Mouse (Mus musculus): Measurements from ENCODE around the gene Sprr2a2. TPM values are rescaled to one million over a fixed set of nuclear protein-coding genes. Genes with fewer than 3 reads are reported as not detected.
"Not testable (repeated sequence)": the region's sequence is repeated elsewhere in the genome, so short reads cannot be mapped to it uniquely, and the experiment has no call there.

The Sprr2a2 gene
- not detected for total RNA-seq (2022)

GRCm38 (mm10) chr3:92215569-92215968 is at the start of gene Sprr2a2, which contains the start of gene Sprr2a1:
Gene Sprr2a2 (plus strand): TSS chr3:92215920.
Gene Sprr2a1 (plus strand): TSS chr3:92215799.
- not testable (repeated sequence) for DNase-seq (ENCODE audit: low spot score in 2 of 2)

GRCm38 (mm10) chr3:92169847-92170246 is 45.9 kb upstream of the Sprr2a2 start:
- DNase-seq (ENCODE audit: low spot score in 2 of 2): no peak

DNA sequence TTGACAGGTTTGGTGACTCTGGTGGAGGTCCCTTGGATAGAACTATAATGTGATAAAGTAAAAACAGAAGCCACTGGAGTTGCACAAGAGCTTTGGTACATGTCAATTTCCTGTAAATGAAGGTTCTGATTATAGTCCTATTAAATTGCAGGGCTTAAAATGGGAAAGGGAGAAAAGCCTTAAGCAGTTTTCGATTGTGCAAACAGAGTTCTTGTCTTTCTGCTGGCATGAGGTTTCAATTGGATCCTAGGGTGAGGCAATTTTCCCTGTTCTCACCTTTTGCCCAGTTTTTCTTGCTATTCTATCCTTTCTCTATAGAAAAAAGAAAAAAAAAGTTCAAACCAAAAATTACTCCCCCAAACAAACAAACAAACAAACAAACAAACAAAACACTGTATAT is 38.8 kb upstream of the Sprr2a2 start:
- no peak for DNase-seq (ENCODE audit: low spot score in 2 of 2)

DNA sequence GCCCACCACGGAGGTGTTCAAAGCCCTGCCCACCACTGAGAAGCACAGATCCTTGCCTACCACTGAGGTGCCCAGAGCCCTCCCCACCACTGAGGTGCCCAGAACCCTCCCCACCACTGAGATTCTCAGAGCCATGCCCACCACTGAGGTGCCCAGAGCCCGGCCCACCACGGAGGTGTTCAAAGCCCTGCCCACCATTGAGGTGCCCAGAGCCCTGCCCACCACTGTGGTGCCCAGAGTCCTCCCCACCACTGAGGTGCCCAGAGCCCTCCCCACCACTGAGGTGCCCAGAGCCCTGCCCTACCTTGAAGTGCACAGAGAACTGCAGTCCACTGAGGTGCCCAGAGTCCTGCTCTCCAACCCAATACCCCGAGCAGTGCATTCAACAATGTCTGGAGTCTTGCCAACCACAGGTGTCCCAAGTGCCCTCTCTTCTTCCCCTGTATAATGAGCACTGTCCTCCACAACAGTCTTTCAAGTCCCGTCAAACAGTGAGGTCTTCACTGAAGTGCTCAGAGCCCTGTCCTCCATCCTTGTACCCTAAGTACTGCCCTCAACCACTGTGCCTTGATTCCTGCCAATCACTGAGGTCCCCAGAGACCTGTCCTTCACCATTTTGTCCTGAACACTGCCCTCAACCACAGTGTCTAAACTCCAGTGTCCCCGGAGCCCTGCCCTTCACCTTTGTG is 20.1 kb upstream of the Sprr2a2 start:
- DNase-seq (ENCODE audit: low spot score in 2 of 2): no peak

GRCm38 (mm10) chr3:92211133-92211925 is 4.4 kb upstream of the Sprr2a2 start:
- not testable (repeated sequence) for DNase-seq (ENCODE audit: low spot score in 2 of 2)

GRCm38 (mm10) chr3:92212059-92212458 is 3.7 kb upstream of the Sprr2a2 start:
- DNase-seq (ENCODE audit: low spot score in 2 of 2): not testable (repeated sequence)

- DNase-seq (ENCODE audit: low spot score in 2 of 2): not testable (repeated sequence)
These were observed 2.1 kb upstream of the Sprr2a2 start for GRCm38 (mm10) chr3:92213651-92214050.

DNA sequence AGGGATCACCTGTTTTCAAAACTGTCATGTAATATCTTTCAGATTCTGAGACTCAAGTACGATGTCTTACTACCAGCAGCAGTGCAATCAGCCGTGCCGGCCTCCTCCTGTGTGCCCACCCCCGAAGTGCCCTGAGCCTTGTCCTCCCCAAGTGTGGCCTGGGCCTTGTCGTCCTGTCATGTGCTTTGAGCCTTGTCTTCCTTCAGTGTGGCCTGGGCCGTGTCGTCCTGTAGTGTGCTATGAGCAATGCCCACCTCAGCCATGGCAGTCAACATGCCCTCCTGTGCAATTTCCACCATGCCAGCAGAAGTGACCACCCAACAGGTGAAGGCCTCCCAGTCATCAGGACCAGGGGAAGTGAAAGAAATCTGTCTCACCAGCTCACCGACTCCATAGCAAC is 3.3 kb downstream of the Sprr2a2 start:
- not testable (repeated sequence) for DNase-seq (ENCODE audit: low spot score in 2 of 2)

- DNase-seq (ENCODE audit: low spot score in 2 of 2): not testable (repeated sequence)
These were observed 8.0 kb downstream of the Sprr2a2 start for GRCm38 (mm10) chr3:92223708-92224107.

- not testable (repeated sequence) for DNase-seq (ENCODE audit: low spot score in 2 of 2)
These were observed 11.7 kb downstream of the Sprr2a2 start for GRCm38 (mm10) chr3:92227410-92227809.

- not testable (repeated sequence) for DNase-seq (ENCODE audit: low spot score in 2 of 2)
These were observed 20.9 kb downstream of the Sprr2a2 start for GRCm38 (mm10) chr3:92236463-92237189.

DNA sequence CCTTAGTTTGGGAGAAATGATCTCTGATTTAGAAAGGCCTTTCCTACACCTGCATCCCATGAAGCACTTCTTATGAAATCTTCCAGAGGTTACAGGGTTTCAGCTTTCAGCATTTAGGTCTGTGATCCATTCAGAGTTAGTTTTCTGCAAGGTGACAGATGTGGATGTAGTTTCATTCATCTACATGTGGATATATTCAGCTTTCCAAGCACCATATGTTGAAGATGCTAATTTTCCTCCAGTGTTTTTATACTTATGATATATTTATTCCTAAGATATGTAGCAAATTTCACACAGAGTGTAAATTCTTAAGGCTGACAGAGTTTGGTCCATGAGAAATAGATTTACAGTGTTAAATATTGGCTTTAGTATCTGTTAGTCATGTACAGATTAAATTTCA is 23.0 kb downstream of the Sprr2a2 start:
- not testable (repeated sequence) for DNase-seq (ENCODE audit: low spot score in 2 of 2)

- DNase-seq (ENCODE audit: low spot score in 2 of 2): not testable (repeated sequence)
These were observed 23.5 kb downstream of the Sprr2a2 start for GRCm38 (mm10) chr3:92239197-92239596.

- DNase-seq (ENCODE audit: low spot score in 2 of 2): not testable (repeated sequence)
These were observed 29.1 kb downstream of the Sprr2a2 start for GRCm38 (mm10) chr3:92244833-92245232.

DNA sequence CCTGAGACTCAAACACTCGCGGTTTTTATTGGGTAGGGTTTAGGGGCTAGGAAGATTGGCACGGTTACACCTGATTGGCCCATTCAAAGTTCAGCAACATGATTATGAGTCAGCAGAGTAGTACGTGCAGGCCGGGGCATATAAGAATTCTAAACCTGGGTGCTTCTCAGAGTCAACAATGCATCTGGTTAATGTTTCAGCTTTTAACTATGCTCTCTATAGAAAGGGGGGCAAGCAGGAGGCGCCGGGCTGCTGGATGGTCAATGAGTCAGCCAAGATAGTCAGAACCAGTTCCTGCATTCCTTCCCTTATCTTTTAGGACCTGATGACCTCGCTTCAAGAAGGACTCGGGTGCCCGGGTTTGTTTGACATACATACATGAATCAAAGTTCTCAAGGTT is 30.5 kb downstream of the Sprr2a2 start:
- not testable (repeated sequence) for DNase-seq (ENCODE audit: low spot score in 2 of 2)

DNA sequence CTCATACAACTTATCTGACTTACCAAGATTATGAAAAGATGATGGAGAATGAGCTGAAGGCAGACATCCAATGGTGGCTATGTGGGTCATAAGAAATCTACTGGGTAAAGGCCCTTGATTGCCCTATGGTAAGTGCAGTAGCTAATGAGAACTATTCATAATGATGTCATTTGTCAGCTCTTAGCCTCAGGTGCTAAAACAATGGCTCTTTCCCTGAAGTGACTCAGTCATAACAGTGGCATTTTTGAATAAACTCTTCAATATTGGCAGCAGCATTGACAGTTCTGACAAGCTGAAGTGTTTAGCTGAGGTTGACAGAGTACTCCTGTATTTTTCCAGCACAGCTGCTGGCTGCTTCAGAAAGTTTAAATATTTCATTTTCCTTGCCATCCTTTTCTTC is 32.8 kb downstream of the Sprr2a2 start:
- DNase-seq (ENCODE audit: low spot score in 2 of 2): not testable (repeated sequence)

- DNase-seq (ENCODE audit: low spot score in 2 of 2): not testable (repeated sequence)
These were observed 34.7 kb downstream of the Sprr2a2 start for GRCm38 (mm10) chr3:92250450-92250849.

GRCm38 (mm10) chr3:92253860-92254259 is 38.1 kb downstream of the Sprr2a2 start:
- DNase-seq (ENCODE audit: low spot score in 2 of 2): not testable (repeated sequence)

DNA sequence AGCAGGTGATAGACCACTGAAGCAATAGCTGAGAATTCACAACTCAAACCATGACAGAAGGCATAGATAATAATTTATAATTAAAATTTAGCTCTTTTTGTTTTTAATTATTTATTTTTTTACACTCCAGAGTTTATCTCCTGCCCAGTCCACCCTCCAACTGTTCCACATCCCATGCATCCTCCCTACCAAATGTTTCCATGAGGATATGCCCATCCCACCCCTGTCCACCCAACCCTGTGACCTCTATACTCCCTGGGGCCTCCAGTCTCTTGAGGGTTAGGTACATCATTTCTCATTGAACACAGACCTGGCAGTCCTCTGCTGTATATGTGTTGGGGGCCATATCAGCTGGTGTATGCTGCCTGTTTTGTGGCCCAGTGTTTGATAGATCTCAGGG is 42.8 kb downstream of the Sprr2a2 start:
- DNase-seq (ENCODE audit: low spot score in 2 of 2): not testable (repeated sequence)

DNA sequence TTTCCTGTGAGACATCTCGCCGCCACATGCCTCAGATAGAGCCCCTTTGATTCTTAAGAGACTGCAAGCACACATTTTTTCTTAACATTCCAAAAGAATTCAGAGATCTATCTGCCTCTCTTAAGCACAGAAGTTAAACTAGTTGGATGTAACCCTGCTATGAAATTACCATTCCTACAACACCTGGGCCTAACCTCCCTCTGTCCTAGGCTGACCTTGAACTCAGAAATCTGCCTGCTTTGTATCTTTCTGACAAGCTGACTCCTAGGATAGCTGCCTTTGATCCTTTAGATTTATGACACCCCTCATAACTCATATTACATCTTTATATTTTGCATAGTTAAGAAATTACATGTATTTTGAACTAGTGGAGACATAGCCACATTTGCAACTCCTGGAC is 47.7 kb downstream of the Sprr2a2 start:
- not testable (repeated sequence) for DNase-seq (ENCODE audit: low spot score in 2 of 2)

GRCm38 (mm10) chr3:92271414-92271985 is 55.8 kb downstream of the Sprr2a2 start:
- not testable (repeated sequence) for DNase-seq (ENCODE audit: low spot score in 2 of 2)
